Mouse (Mus musculus) megakaryocyte, embryonic 14.5 days (primary cell): ENCODE data around the gene Amigo2.
"Not testable (repeated sequence)": the region's sequence is repeated elsewhere in the genome, so short reads cannot be mapped to it uniquely, and the experiment has no call there.

Experiments
- FLI1 ChIP-seq: IDR thresholded peaks from 2 replicates; pipeline ENCODE4 v1.6.1; 2012; ENCODE audit warnings: low read length, inconsistent platforms, mixed read lengths
- GATA1 ChIP-seq: IDR thresholded peaks from 3 replicates; pipeline ENCODE4 v1.6.1; 2012; ENCODE audit warnings: mixed read lengths, low read length, inconsistent platforms, borderline replicate concordance

- TF ChIP-seq GATA1, FLI1: not testable (repeated sequence)
Observed at GRCm38 (mm10) chr15:97209754-97210153, 37.3 kb downstream of the Amigo2 start.
